Mouse (Mus musculus): ENCODE measurements around the gene Gm10142. TPM values are rescaled to one million over a fixed set of nuclear protein-coding genes. Genes with fewer than 3 reads are reported as not detected.
A peak's percentile ranks its signal among the peaks of the same experiment; 100 is the strongest.
"Not testable (repeated sequence)": the region's sequence is repeated elsewhere in the genome, so short reads cannot be mapped to it uniquely, and the experiment has no call there.

Gm10142 gene
- polyA plus RNA-seq, 1 experiment = not detected

DNA sequence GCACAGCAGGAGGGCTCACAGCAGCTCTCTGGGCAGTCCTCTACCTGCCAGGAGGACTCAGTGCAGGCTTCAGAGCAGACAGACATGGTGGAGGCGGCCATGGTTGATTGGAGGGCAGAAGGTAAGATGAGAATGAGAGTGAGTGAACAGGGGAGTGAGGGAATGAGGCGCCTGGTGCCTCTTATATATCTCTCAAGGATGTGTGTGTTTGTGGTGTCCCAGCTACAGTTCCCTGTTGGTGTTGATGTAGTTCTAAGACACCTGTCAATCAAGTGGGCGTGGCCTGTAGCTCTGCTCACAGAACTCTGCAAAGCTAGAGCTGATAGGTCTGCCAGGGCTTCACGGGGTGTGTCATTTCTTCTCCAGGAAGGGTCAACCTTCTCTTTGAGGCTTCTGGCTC lies 18.5 kb upstream of the Gm10142 start, which contains the start of gene Gm9508:
Gene Gm9508 (minus strand): TSS at position 101 of the 400 bp plus-strand sequence.
- DNase-seq (ENCODE audit: low read depth) = no peak
- TF ChIP-seq POLR2A (IDR thresholded peaks at IDR 0.05; ENCODE audit: borderline replicate concordance, extremely low read depth, insufficient read depth, insufficient read length, poor library complexity, severe bottlenecking) (no peak), CTCF (IDR thresholded peaks at IDR 0.05; ENCODE audit: borderline replicate concordance, extremely low read depth, insufficient read depth, insufficient read length) (no peak)

DNA sequence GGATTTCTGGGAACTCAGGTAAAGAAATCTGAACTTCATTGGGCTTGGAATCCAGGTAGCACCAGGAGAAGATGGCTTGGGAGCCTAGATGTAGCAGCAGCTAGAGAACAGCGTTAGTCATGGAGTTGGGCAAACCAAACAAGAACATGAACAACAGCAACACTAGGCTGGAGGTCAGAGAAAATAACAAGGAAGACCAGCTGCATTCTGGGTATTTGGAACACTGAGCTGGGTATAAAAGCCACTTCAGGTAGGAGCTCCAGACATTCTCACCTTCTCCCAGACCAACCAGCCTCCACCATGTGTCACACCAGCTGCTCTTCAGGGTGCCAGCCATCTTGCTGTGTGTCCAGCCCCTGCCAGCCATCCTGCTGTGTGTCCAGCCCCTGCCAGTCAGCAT lies 9.3 kb upstream of the Gm10142 start, which contains the start of gene Gm10272:
Gene Gm10272 (plus strand): TSS at position 301 of the 400 bp plus-strand sequence.
- no peak for TF ChIP-seq CTCF (IDR thresholded peaks at IDR 0.05; ENCODE audit: borderline replicate concordance, extremely low read depth, insufficient read depth, insufficient read length)
- no peak for TF ChIP-seq POLR2A (IDR thresholded peaks at IDR 0.05; ENCODE audit: borderline replicate concordance, extremely low read depth, insufficient read depth, insufficient read length, poor library complexity, severe bottlenecking)
- no peak for DNase-seq (ENCODE audit: low read depth)

DNA sequence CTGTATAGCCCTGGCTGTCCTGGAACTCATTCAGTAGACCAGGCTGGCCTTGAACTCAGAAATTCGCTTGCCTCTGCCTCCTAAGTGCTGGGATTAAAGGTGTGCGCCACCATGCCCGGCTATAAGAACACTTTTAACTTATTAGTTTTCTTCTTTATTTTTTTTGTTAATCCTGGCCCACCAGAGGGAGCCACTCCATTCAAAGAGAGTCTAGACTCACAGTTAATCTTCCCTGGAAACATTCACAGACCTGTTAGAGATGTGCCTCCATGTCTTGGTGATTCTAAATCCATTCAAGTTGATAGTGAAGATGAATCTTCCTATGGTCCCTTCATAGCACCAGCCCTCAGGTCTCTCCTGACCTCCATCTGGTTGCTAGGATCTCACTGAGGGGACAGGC lies 5.8 kb upstream of the Gm10142 start:
- no peak for DNase-seq (ENCODE audit: low read depth)
- no peak for TF ChIP-seq CTCF (IDR thresholded peaks at IDR 0.05; ENCODE audit: borderline replicate concordance, extremely low read depth, insufficient read depth, insufficient read length)
- no peak for TF ChIP-seq POLR2A (IDR thresholded peaks at IDR 0.05; ENCODE audit: borderline replicate concordance, extremely low read depth, insufficient read depth, insufficient read length, poor library complexity, severe bottlenecking)

DNA sequence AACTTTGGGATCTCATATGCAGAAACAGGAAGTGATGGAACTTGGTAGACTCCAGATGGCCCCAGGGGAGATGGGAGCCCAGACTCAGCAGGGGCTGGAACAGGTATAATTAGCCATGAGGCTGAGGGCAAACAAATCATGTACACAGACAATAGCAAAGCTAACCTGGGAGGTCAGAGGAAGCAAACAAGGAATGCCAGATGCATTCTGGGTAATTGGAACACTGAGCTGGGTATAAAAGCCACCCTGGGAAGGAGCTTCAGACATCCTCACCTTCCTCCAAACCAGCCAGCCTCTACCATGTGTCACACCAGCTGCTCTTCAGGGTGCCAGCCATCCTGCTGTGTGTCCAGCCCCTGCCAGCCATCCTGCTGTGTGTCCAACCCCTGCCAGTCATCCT lies 4.5 kb upstream of the Gm10142 start, which contains the start of gene Gm10024:
Gene Gm10024 (plus strand): TSS at position 301 of the 400 bp plus-strand sequence.
- not testable (repeated sequence) for DNase-seq (ENCODE audit: low read depth)

DNA sequence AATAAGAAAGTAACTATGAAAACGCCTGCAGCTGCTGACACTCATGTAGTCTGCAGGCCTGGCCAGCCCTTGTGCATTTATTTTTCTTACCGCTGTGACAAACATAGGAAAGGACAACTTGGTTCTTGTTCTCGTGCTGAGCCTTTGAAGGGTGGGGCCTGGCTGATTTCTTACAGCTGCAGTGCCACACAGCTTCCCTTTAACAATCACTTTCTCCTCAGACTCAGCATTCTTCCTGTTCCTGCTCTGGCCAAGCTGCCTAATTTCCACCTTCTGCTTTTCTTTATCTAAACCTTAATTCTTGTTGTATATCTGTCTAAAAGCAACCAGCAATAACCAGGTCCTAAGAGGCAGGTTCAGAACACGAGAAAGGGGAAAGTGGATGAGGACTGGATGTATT lies 1.9 kb upstream of the Gm10142 start:
- TF ChIP-seq POLR2A (IDR thresholded peaks at IDR 0.05; ENCODE audit: borderline replicate concordance, extremely low read depth, insufficient read depth, insufficient read length, poor library complexity, severe bottlenecking) = no peak
- no peak for TF ChIP-seq CTCF (IDR thresholded peaks at IDR 0.05; ENCODE audit: borderline replicate concordance, extremely low read depth, insufficient read depth, insufficient read length)
- DNase-seq (ENCODE audit: low read depth) = no peak

DNA sequence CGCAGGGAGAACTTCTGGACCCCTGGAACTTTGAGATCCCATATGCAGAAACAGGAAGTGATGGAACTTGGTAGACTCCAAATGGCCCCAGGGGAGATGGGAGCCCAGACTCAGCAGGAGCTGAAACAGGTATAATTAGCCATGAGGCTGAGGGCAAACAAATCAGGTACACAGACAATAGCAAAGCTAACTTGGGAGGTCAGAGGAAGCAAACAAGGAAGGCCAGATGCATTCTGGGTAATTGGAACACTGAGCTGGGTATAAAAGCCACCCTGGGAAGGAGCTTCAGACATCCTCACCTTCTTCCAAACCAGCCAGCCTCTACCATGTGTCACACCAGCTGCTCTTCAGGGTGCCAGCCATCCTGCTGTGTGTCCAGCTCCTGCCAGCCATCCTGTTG lies 4.7 kb downstream of the Gm10142 start, which contains the start of gene Krtap12-1:
Gene Krtap12-1 (plus strand): TSS at position 301 of the 400 bp plus-strand sequence.
- DNase-seq (ENCODE audit: low read depth) = not testable (repeated sequence)

DNA sequence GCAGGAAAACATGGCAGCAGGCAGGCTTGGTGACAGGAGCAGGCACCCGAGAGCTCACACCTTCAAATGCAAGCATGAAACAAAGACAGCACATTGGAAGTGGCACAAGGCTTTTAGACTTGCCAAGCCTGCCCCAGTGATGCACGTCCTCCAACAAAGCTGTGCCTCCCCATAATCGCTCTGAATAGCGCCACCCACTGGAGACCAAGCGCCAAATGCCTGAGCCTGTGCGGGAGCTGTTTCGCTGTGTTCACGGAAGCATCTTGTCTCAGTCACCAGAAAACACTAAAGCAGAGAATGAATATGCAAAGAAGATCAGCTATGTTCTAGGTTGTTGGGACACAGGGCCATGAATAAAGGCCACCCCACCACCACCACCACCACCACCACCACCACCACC lies 9.2 kb downstream of the Gm10142 start:
- DNase-seq (ENCODE audit: low read depth) = peak; percentile 3
- TF ChIP-seq POLR2A (IDR thresholded peaks at IDR 0.05; ENCODE audit: borderline replicate concordance, extremely low read depth, insufficient read depth, insufficient read length, poor library complexity, severe bottlenecking) (no peak), CTCF (IDR thresholded peaks at IDR 0.05; ENCODE audit: borderline replicate concordance, extremely low read depth, insufficient read depth, insufficient read length) (0 out of 2 replicates have a peak, but pooled peaks have one; percentile 23)

DNA sequence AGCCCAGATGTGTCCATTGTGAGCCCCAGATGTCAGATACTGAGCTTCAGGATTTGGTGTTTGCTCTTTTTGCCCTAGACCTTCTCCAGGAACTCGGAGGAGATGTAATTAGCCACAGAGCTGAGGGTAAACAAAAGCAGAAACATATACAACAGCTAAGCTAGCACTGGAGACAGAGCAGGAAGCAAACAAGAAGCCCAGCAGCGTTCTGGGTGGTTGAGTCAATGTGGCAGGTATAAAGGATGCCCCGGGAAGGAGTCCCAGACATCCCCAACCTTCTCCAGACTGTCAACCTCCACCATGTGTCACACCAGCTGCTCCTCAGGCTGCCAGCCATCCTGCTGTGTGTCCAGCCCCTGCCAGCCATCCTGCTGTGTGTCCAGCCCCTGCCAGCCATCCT lies 10.6 kb downstream of the Gm10142 start, which contains the start of gene Gm10100:
Gene Gm10100 (plus strand): TSS at position 301 of the 400 bp plus-strand sequence.
- TF ChIP-seq CTCF (IDR thresholded peaks at IDR 0.05; ENCODE audit: borderline replicate concordance, extremely low read depth, insufficient read depth, insufficient read length) (no peak), POLR2A (IDR thresholded peaks at IDR 0.05; ENCODE audit: borderline replicate concordance, extremely low read depth, insufficient read depth, insufficient read length, poor library complexity, severe bottlenecking) (no peak)
- no peak for DNase-seq (ENCODE audit: low read depth)

DNA sequence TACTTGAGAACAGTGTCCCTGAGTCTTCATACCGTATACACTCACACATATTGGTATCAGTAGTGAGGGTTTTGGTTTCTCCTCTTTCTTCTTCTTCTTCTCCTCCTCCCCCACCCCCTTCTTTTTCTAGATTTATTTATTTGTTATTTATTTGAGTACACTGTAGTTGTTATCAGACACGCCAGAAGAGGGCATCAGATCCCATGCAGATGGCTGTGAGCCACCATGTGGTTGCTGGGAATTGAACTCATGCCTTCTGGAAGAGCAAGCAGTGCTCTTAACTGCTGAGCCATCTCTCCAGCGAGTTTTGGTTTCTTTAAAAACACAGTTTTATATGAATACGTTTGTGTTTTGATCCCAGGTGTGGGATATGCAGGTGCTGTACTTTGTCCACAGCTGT lies 12.7 kb downstream of the Gm10142 start:
- TF ChIP-seq POLR2A (IDR thresholded peaks at IDR 0.05; ENCODE audit: borderline replicate concordance, extremely low read depth, insufficient read depth, insufficient read length, poor library complexity, severe bottlenecking) (no peak), CTCF (IDR thresholded peaks at IDR 0.05; ENCODE audit: borderline replicate concordance, extremely low read depth, insufficient read depth, insufficient read length) (no peak)
- DNase-seq (ENCODE audit: low read depth) = no peak

DNA sequence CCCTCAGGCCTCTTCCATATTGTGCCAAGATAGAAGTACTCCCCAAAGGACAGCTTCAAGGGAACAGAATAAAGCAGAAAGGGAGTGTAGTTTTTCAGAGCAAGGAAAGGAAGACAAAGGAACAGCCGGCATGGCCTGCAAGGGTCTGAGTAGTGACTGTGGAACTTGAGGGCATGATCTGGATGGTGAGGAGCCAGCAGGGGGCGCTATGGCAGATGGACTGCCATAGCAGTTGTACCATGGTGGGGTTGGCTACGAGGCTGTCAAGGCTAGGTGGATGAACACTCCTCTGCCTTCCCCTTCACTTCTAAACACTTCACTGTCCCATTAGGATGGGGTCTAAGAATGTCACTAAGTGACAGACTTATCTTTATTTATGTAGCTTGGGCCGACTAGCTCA lies 13.6 kb downstream of the Gm10142 start:
- peak; percentile 40 for TF ChIP-seq CTCF (IDR thresholded peaks at IDR 0.05; ENCODE audit: borderline replicate concordance, extremely low read depth, insufficient read depth, insufficient read length)
- TF ChIP-seq POLR2A (IDR thresholded peaks at IDR 0.05; ENCODE audit: borderline replicate concordance, extremely low read depth, insufficient read depth, insufficient read length, poor library complexity, severe bottlenecking) = no peak
- DNase-seq (ENCODE audit: low read depth) = no peak

DNA sequence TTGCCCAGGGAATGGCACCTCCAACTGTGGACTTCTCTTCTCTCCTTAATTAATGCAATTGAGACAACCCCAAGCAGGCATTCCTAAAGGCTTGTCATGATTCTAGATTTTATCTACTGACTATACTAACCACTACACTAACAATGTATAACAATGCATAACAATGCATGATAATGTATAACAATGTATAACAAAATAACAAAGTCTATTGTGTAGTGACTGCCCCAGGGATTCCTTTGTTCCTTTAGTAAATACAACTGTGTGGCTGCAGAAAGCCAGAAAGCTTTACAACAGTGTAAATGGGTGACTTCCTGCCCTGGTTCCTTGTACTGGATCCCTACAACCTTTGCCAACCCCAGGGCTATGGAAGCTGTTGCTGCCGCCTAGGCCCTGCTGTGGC lies 20.3 kb downstream of the Gm10142 start:
- DNase-seq (ENCODE audit: low read depth) = no peak

DNA sequence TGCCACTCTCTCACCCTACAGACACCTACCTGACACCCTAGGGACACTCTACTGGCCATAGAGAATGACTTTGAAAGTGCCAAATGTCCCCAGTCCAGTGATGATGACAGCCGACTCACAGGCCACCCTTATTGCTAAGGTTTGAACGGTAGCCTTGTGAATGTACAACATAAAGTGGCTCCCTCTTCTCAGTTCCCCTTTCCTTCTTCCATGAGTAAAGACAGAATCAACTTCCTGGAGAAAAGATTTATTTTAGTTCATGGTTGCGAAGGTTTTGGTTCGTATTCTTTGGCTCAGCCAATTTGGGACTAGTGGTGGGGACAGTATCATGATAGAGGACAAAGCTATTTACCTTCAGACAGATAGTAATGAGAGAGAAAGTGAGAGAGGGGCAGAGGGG lies 23.3 kb downstream of the Gm10142 start:
- TF ChIP-seq POLR2A (IDR thresholded peaks at IDR 0.05; ENCODE audit: borderline replicate concordance, extremely low read depth, insufficient read depth, insufficient read length, poor library complexity, severe bottlenecking) (no peak), CTCF (IDR thresholded peaks at IDR 0.05; ENCODE audit: borderline replicate concordance, extremely low read depth, insufficient read depth, insufficient read length) (no peak)
- DNase-seq (ENCODE audit: low read depth) = no peak

More for the DNA sequence above, 20.3 kb downstream of the Gm10142 start:
- no peak for TF ChIP-seq CTCF (IDR thresholded peaks at IDR 0.05; ENCODE audit: borderline replicate concordance, extremely low read depth, insufficient read depth, insufficient read length)
- TF ChIP-seq POLR2A (IDR thresholded peaks at IDR 0.05; ENCODE audit: borderline replicate concordance, extremely low read depth, insufficient read depth, insufficient read length, poor library complexity, severe bottlenecking) = no peak

DNA sequence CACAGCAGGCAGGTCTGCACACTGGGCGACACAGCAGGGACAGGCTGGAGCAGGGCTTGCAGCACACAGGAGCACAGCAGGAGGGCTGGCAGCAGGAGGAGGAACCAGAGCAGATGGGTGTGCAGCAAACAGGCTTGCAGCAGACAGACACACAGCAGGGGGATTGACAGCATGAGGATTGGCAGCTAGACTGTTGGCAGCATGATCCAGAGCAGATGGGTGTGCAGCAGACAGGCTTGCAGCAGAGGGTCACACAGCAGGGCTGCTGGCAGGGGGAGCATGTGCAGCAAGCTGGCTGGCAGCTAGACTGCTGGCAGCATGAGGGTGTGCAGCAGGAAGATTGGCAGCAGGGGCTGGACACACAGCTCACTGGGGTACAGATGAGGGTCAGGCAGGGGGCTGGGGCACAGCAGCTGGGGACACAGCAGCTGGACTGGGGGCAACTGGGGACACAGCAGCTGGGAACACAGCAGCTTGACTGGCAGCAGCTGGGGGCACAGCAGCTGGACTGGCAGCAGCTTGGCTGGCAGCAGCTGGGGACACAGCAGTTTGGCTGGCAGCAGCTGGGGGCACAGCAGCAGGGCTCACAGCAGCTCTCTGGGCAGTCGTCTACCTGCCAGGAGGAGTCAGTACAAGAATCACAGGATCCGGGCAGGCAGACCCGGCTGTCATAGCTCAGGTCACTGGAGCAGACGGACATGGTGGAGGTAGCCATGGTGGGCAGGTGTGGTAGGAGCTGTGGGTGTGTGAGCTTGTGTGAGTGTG lies 26.5 kb downstream of the Gm10142 start, which contains the start of gene Gm18596:
Gene Gm18596 (minus strand): TSS at position 715 of the 765 bp plus-strand sequence.
- peak; percentile 56 for DNase-seq (ENCODE audit: low read depth)

DNA sequence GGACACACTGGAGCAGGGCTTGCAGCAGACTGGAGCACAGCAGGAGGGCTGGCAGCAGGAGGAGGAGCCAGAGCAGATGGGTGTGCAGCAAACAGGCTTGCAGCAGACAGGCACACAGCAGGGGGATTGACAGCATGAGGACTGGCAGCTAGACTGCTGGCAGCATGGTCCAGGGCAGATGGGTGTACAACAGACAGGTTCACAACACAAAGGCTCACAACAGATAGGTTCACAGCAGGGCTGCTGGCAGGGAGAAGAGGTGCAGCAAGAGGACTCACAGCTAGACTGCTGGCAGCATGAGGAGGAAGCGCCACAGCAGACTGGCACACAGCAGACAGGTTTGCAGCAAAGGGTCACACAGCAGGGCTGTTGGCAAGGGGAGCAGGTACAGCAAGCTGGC lies 35.1 kb downstream of the Gm10142 start:
- DNase-seq (ENCODE audit: low read depth) = peak; percentile 18

DNA sequence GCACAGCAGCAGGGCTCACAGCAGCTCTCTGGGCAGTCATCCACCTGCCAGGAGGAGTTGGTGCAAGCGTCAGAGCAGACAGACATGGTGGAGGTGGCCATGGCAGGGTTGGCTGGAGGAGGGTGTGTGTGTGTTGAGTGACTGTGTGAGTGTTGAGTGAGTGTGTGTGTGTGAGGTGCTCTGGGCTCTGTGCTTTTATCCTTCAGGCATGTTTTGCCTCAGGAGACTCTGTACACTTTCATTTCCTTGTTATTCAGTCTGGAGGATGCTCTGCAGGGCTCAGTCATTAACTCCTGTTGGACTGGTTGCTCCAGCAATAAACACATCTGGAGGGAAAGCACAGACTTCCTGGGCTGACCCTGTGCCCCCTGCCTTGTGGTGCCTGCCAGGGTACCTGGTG lies 35.6 kb downstream of the Gm10142 start, which contains the start of gene Gm9736:
Gene Gm9736 (minus strand): TSS at position 101 of the 400 bp plus-strand sequence.
- DNase-seq (ENCODE audit: low read depth) = not testable (repeated sequence)

DNA sequence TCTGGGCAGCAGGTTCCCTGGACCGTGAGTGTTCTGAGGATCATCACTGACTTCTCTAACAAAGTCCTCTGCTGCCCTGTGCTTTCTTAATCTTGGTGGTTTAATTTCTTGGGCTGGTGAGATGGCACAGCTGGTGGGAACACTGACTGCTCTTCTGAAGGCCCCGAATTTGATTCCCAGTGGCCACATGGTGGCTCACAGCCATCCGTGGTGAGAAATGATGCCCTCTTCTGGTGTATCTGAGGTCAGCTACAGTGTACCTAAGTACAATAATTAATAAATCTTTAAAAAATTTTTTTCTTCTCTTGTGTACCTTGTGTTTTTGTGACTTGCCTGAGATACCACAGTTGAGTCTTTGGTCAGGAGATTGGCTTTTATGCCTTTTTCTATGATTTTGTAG lies 36.7 kb downstream of the Gm10142 start:
- DNase-seq (ENCODE audit: low read depth) = not testable (repeated sequence)

Data from brain, embryonic 14.5 days (tissue).